Mouse (Mus musculus): ENCODE data around the gene Ovol2.

The Ovol2 gene

GRCm38 (mm10) chr2:144268446-144269305 is 63.3 kb downstream of the Ovol2 start:
- DNase-seq (ENCODE audit: low read depth, low spot score) = no peak

- DNase-seq (ENCODE audit: low read depth, low spot score) = peak; percentile 55
These were observed 64.3 kb downstream of the Ovol2 start for GRCm38 (mm10) chr2:144267731-144268015.

GRCm38 (mm10) chr2:144267004-144267730 is 64.8 kb downstream of the Ovol2 start:
- DNase-seq (ENCODE audit: low read depth, low spot score) = no peak

- DNase-seq (ENCODE audit: low read depth, low spot score) = no peak
These were observed 65.8 kb downstream of the Ovol2 start for GRCm38 (mm10) chr2:144265916-144266683.

- no peak for DNase-seq (ENCODE audit: low read depth, low spot score)
These were observed 66.8 kb downstream of the Ovol2 start for GRCm38 (mm10) chr2:144265120-144265488.

- no peak for DNase-seq (ENCODE audit: low read depth, low spot score)
These were observed 67.4 kb downstream of the Ovol2 start for GRCm38 (mm10) chr2:144264398-144265119.

GRCm38 (mm10) chr2:144262837-144263236 is 69.1 kb downstream of the Ovol2 start:
- DNase-seq (ENCODE audit: low read depth, low spot score) = no peak

All from telencephalon, adult 2 months (tissue).